Mouse (Mus musculus): ENCODE results near the gene Gm45021.
A peak's percentile ranks its signal among the peaks of the same experiment; 100 is the strongest.
"Not testable (repeated sequence)": the region's sequence is repeated elsewhere in the genome, so short reads cannot be mapped to it uniquely, and the experiment has no call there.

The Gm45021 gene

DNA sequence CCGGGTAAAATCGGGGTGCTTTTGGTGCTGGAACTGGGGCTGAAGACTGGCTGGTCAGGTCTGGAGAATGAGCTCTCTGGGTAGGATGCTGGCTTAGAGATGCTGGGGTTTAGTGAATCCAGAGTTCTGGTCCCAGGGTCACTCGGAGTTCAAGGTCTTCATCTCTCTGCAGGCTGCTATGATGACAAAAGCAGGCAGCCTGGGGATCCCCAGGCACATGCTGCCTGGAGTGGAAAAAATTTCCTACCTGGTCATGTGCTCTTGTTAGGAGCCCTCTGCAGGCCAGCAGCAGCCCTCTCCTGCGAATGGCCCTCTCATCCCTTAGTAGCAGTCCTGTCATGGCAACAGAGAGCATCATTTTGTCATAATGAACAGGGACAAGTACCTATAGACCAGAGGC, 24.1 kb downstream of the Gm45021 start:
- no peak for DNase-seq (ENCODE audit: low read depth)

DNA sequence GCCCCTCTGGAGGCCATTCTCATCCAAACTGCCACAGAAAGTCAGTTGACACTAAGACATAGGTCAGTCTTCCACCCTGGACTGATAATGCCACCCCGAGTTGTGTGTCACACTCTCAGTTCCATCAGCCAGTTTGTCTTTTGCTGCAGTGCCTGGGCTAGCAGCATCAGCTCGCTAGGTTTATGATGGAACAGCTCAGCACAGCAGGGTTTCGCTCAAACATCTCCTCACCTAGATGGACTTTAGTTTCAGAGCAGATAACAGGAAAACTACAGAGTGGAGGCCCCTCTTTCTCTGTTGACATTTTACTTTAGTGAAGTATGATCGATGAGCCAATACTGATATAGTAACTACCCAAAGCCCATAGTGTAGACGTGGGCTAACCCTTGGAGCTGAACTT, 25.3 kb downstream of the Gm45021 start:
- no peak for DNase-seq (ENCODE audit: low read depth)

DNA sequence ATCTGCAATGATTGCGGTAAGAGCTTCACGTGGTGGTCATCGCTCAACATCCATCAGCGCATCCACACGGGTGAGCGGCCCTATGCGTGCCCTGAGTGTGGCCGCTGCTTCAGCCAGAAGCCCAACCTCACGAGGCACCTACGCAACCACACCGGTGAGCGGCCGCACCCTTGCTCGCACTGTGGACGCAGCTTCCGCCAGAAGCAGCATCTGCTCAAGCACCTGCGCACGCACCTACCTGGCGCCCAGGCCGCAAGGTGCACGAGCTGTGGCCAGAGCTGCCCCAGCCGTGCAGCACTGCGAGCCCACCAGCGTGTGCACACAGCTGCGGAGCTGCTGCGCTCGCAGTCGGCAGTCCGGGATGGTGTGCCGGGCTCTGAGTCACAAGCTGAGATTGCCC, 30.6 kb downstream of the Gm45021 start:
- no peak for DNase-seq (ENCODE audit: low read depth)

DNA sequence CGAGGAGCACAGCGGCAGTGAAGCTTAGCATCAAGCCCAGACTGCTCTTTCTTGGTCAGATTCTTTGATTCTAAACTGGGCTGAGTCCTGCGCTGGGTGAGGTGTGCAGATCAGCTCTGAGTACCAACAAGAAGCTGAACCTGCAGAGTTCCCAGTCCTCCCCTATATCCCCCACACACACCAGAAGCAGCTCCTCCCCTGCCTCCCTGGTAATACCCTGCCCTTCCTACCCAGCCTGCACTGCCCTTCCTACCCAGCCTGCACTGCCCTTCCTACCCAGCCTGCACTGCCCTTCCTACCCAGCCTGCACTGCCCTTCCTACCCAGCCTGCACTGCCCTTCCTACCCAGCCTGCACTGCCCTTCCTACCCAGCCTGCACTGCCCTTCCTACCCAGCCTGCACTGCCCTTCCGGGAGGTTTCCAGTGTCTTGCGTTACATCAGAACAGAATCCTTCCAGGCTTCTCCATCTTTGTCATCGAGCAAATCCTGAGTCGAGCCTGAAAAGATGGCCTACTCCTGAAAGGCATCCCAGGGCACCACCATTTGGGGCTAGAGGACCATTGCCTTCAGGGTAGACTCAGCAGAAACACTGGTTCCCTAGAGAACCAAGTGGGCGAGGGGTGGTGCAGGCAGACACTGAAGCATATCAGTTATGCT, 32.9 kb downstream of the Gm45021 start:
- not testable (repeated sequence) for DNase-seq (ENCODE audit: low read depth)

DNA sequence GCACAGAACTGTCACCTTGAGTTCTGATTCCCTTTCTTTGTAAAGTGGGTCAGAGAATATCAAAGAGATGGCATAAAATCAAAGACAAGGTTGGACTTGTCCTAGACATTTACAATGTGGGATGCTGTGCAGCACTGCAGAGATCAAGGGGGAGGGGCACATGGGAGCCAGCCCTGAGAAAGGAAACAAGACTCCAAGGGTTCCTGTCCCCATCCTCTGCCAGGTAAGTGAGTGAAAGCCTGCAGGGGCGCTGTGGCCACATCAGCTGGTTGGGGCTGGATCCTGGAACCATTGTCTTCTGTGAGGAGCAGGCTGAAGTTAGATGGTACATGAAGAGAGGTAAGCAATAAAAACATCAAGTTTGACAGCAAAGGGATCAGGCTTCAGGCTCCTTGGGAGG, 34.0 kb downstream of the Gm45021 start:
- no peak for DNase-seq (ENCODE audit: low read depth)

DNA sequence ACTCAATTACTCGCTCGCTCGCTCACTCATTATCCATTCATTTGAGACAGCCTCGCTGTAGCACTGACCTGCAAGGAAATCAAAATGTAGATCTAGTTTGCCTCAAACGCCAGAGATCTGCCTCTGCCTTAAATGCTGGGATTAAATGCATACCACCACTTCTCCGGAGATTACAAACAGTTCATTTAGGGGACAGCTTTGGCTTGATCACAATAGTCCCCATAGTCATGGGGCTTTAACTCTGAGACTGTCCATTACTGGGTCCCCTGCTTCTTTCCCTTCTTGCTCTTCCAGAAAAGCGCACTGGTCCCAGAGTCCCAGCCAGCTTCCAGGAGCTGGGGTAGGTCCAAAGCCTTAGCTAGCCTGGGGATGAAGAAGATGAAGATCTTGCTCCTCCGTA, 37.1 kb downstream of the Gm45021 start, which contains the start of gene AI854703:
TSS of gene AI854703 (plus strand) at position 301 of the 400 bp plus-strand sequence.
- DNase-seq (ENCODE audit: low read depth), result no peak

DNA sequence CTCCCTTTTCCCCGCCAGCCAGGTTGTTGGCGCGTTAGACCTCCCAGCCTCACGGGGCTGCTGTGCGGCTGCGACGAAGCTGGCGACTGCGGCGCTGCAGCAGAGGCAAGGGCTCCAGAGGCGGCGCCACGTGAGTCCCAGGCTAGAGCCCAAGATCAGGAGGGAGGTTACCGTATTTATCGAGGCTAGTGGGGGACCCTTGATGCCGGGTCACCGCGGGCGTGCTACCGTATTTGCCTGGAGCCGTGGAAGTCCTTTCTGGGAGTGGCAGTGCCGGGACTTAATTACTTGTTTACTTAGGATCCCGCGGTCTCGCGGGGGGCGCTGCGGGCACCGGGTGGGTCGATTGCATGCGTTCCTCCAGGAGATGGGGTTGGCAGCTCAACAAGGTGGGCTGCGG, 37.6 kb downstream of the Gm45021 start:
- peak; percentile 61 for DNase-seq (ENCODE audit: low read depth)

DNA sequence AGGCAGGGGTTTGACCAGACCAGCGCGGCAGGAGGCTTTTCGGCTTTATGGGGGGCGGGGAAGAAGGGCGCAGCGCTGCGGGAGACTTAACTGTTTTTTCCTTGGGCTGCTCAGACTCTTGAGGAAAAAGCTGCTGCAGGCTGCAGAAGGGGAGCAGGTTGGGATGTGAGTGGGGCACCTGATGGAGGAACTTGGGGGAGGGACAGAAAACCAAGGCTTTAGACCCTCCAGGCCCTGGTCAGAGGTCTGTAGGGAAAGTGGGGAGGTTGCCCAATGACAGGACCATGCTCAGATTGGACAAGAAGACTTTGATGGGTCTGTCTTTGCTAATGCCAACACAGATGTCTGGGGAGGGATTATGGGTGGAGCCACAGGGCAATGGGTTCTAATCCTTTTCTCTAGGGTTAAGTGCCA, 38.1 kb downstream of the Gm45021 start:
- peak; percentile 25 for DNase-seq (ENCODE audit: low read depth)

DNA sequence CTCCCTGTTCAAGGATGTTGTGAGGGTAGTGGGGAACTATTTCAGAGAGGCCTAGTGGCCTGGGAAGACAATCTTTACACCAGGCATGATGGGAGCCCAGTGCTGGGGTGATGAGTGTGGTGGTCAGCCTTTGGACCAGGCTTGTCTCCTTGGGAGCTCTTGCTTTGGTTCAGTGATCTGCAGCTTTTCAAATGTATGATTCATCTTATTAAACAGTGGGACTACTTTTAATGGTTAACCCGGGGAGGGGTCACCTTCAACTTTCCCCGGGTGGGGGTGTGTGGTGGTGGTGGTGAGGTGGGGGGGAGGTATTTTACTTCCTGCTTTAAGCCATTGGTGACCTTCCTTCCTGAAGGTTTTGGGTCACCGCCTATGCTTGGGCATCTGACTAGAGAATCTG, 39.0 kb downstream of the Gm45021 start:
- DNase-seq (ENCODE audit: low read depth), result no peak

DNA sequence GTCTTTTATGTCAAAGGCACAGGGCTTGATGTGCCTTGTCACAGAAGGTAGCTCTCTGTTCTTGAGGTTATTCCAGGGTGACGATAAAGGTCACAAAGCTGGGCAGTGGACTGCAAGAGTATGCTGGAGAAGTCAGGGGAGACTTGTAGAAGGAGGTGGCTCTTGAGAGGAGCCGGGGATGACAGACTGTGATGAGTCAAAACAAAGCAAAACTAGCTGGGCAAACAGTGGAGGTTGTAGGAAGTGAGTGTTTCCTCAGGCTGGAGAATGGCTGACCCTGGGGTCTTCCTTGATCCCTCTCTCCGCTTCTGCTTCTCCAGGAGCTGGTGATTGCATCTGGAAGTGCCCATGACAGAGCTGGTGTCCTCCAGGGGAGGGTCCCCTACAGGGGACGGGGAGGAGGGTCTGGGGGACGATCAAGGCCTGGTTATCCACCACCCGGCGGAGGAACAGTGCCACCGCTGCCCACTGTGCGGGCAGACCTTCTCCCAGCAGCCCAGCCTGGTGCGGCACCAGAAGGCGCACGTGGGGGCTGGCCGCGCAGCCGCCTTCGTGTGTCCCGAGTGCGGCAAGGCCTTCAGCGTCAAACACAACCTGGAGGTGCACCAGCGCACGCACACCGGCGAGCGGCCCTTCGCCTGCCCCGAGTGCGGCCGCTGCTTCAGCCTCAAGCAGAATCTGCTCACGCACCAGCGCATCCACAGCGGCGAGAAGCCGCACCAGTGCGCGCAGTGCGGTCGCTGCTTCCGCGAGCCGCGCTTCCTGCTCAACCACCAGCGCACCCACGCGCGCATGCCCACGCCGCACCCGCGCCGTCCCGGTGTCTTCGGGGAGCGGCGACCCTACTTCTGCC, 39.6 kb downstream of the Gm45021 start:
- DNase-seq (ENCODE audit: low read depth), result peak; percentile 67

DNA sequence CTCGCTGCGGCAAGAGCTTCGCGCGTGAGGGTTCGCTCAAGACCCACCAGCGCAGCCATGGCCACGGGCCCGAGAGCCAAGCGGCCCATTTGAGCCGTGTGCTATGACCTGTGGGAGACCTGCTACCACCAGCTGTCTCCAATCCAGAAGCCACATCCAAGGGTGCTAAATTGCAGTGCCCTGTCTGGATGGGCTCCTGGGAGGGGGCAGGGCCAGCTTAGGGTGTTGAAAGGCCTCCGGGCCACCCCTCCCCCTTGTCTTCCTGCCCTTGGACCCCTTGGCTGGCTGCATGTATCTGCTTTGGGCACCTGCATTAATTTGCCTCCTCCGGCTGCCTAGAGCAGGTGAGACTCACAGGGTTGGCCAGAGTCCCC, 40.2 kb downstream of the Gm45021 start:
- no peak for DNase-seq (ENCODE audit: low read depth)

DNA sequence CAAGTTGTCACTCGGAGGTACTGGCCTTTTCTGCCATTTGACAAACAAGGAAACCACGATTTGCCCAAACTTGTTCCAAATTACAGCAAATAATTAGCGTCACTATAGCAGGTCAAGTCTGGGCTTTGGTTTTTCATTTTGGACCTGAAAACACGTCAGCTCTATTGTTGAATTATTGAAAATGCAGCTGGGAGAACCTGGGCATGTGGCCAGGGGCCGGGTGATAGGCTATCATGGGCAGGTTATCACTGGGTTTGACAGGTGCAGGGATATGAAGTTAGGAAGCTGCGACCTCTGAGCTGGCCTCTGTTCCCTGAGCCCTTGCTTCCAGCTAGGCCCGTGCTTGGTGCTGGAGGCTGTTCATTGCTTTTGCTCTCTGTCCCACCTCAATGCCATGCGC, 41.4 kb downstream of the Gm45021 start:
- no peak for DNase-seq (ENCODE audit: low read depth)

DNA sequence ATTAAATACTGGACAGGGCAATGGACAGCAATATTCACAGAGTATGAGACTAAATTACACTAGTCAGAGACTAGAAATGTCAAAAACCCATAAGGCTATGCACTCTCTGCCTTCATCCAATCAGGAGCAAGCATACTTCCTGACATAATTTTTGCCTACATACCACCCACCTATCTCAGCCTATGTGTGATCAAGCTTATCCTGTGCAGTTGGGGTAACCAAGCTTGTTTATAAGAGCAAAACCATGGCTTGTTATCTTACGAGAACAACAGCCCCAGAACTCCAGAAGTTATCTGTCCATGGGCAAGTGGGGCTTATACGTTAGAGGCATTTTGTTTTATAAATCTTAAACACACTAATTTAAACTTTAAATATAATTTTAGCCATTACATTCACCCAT, 45.7 kb downstream of the Gm45021 start:
- no peak for DNase-seq (ENCODE audit: low read depth)

DNA sequence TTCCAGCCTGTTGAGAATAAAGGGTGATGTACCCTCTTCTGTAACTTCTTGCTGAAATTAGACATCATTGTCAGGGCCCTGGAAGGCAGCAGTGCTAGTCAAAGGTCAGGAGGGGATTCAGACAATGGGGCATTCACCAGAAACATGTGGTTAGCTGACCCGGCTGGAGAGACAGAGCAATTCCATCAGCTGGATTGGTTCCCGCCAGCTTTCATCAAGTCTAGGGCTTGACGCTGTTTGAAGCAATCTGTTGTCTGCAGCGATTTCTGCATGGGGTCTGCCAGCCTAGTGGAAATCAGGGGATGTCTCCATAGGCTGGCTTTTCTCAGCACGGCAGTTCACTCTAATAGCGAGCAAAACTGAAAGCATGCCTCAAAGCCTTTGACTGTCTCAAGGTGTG, 47.1 kb downstream of the Gm45021 start:
- no peak for DNase-seq (ENCODE audit: low read depth)

DNA sequence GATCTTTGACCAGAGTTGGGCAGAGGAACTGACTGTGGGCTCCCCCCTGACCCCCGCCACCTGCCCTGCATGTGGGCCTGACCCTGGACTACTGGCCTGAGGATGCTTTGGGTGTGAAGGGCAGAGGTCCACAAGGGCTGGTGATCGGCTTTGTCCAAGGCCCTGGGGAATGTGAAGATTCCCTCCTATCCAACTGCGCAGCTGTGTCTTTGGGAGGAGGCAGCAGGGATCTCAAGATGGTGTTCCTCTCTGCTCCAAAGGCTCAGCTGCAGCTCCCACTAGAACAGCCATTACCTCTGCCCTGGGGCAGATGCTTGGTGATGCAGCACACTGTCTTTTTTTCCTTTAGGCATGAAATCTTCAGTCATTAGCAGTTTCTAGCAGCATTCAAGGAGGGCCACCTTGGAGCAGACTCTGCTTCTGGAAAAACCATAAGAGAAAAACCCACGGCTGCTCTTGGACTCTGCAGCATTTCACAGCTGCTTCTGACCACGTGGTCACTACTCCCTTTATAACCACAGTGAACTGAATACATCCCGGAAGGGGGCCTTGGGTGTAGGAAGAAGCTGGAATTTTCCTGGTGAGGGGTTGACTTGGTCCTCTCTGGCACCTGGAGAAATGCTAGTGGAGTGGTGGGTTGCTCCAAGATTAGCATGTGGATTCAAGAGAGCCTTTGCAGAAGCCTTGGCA, 48.5 kb downstream of the Gm45021 start:
- no peak for DNase-seq (ENCODE audit: low read depth)

DNA sequence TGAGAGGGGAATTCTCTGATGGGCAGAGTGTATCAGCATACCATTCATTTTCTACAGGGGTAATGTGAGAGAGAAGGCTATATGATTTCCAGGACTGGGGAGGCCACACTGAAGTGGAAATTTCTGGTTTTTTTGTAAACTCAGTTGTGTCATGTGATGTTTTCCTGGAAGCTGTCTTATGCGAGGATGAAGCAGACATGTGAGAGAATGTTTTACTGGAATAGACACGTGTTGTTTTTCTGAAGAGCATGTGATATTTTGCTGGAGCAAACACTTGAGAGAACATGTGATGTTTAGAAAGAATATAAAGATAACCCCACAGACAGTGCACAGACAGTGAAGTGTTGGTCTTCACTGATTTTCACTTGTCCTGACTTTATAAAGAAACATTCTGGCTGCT, 49.1 kb downstream of the Gm45021 start:
- no peak for DNase-seq (ENCODE audit: low read depth)

DNA sequence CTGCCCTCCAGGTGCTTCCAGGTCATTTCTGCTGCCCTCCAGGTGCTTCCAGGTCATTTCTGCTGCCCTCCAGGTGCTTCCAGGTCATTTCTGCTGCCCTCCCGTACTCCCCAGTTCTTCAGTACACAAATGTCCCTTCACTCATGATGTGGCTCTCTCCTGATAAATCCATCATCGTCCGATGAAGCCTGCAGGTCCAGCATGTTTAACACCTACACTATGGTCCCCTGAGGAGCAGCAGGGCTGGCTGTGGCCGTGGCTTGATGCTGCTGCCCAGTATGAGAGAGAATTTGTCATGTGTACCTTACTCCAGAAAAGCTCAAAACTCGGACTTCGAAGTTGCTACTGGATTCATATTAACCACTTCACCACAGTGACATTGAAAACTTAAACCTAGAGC, 52.0 kb downstream of the Gm45021 start:
- DNase-seq (ENCODE audit: low read depth), result no peak

DNA sequence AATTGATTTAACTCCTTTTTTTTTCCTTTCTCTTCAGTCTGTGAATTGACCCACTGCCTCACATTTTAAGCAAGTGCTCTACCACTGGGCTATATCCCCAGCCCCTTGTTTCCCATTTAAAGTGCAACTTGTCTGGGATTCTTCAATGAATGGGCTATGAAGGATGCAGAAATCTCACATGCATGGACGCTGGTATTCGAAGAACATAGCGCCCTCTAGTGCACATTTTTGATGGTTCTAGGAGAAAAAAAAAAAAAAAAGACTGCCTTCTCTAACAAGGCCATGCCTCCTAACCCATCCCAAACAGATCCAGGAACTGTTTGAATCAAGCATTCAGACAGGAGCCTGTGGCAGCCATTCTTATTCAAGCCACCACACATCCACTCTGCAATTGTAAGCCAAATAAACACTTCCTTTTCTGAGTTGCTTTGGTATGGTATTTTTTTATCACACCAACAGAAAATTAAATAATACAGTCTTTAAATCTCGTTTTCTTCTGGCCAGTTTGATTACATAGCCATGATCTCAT, 53.4 kb downstream of the Gm45021 start:
- peak; percentile 89 for DNase-seq (ENCODE audit: low read depth)

DNA sequence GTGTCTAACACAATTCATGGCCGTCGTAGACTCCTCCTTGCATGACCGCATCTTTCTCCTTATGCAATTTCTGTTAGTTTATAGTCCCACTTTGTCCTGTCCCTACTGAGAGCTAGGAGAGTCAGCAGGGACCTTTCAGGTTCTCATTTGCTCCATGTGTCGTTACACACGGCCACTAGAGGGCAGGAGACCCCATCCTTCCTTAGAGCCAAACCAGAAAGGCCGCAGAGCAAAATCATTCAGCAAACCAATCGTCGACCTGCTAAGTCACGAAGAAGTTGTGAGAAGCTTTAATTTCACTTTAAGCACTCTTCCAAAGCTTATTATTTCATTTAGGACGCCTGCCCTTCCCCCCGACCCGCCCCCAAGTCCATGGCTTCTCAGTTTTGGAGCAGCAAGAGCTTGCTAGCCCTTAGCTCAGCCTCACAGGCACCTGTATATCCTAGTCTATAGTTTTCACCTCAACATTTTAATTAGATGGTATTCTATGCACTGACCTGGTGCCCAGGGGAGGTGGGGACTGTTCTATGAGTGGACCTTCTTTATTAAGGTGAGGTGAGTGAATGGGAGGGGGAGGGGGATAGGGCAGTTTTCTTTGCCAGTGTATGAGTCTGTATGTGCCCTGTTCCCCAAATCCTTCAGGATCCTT, 56.4 kb downstream of the Gm45021 start:
- DNase-seq (ENCODE audit: low read depth), result peak; percentile 93

DNA sequence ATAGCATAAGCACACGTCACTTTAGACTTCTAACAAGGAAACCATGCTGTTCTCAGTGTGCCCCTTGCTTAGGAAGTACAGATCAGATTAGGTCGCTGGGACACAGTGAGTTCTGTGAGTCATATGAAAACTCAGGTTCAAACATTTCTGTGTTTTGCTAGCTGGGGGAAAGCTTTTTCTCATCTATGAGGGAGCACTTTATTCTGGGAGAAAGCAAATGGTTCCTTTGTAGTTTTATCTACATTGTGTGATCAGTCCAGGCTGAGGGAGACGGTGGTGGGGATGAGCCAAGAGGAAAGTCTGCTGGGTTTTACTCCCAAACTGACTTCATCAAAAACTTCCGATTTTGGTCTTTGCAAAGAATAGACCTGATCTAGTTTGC, 56.9 kb downstream of the Gm45021 start:
- DNase-seq (ENCODE audit: low read depth), result peak; percentile 75

DNA sequence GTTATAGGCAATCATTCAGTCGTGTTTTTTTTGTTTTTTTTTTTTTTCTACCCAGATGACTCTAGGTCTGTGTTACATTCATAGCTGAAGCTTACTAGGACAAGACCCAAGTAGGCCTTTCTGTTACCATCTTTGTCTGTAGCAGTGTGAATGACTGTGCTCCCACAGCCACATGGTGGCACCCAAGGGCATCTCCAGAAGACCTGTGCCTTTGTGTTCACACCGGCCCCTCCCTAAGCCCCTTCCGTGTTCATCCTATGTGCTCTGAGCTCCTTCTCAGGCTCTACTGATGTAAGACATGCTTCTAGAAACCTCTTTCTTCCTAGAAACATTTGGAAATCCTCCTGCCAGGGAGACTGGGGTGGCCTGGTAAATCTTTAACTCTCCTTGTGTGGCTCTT, 57.6 kb downstream of the Gm45021 start, which contains the start of gene Gimap8:
TSS of gene Gimap8 (plus strand) at position 240 of the 400 bp plus-strand sequence.
- DNase-seq (ENCODE audit: low read depth), result peak; percentile 94

DNA sequence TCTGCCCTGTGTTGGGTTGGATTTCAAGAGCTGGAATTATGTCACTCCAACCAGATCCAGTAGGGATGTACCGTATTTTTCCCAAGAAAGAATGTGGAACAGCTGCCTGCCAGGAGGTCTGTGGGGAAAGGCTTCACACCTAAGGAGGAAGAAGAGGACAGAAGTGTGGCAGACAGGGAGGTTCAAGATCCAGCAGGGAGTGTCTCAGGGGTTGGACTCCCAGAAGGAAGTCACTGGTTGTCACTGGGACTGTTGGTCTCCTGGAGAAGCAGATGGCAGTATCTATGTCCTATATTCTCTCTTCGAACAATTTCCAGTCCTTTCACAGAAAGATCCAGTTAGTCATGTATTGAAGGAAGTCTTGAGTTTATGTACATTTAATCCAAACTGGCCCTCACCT, 58.2 kb downstream of the Gm45021 start:
- peak; percentile 52 for DNase-seq (ENCODE audit: low read depth)
